Mouse (Mus musculus): ENCODE data around the gene Sftpa1.

The Sftpa1 gene

DNA sequence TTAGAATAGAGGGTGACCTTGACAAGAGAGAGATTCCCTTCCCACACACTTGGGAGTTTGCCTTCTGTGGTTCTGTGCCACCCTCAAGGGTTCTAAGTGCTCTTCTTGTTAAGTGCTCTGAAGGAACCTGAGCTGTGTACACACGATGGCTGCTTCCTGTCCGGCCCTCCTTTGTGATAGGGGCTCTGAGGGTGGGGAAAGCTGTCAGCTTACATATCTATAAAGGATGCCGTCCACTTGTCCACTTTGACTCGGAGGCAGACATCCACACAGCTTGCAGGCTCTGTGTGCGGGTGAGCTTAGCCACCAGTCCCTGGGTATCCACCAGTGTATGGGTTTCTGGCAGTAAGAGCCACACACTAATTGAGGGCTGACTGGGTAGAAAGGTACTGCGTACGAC lies at the start of gene Sftpa1:
Gene Sftpa1 (plus strand): TSS at position 243 of the 400 bp plus-strand sequence.
- DNase-seq (ENCODE audit: low spot score) = no peak

DNA sequence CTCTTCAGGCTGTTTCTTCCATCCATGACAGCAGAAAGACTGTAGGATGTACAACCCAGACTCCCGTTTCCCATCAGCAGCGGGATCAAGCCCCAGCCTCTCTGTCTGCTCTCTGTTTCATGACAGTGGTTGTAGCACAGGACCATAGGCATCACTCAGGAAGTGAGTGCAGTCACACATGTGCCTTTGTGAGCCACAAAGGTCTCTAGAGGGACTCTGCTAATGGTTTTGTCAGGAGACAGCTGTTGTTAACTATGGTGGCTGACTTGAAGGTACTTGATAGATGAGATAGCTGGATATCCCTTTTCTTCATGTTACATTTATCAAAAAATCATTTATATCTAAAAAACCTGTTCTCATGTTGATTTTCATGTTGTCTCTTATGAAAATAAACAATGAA lies 49.2 kb upstream of the Sftpa1 start:
- no peak for DNase-seq (ENCODE audit: low spot score)

DNA sequence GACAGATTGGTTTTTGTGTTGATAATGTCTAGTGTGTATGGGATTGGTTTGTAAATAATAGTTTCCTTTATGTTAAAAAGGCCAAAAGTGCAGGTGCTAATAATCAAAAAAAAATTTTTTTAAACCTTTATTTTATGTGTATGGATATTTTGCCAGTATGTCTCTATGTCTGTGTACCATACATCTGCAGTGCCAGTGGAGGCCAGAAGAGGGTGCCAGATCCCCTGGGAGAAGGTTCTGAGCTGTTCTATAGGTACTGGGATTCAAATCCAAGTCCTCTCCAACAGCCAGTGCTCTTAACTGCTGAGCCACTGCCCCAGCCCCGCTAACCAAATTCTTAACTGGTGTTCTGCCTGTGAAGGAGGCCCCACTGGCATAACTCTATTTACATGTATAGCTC lies 44.1 kb upstream of the Sftpa1 start:
- DNase-seq (ENCODE audit: low spot score) = peak; percentile 14

DNA sequence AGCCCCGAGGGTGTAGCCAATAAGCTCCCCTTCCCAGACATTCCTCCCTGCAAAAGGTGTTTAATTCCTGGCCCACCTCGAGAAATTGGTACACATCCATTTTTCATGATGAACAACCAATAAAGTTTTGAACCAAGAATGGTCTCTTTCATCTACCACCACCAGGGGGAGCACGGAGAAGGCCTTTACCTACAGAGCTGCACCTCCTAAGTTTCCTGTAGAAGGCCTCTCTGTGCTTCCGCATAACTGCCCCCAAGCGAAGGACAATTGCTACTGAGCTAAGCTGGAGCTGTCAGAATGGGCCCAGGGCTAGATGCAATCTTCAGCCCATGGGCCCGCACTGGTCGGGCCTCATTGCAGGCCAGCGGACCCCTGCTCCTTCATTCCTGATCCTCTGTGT lies 40.8 kb upstream of the Sftpa1 start:
- DNase-seq (ENCODE audit: low spot score) = peak; percentile 55

DNA sequence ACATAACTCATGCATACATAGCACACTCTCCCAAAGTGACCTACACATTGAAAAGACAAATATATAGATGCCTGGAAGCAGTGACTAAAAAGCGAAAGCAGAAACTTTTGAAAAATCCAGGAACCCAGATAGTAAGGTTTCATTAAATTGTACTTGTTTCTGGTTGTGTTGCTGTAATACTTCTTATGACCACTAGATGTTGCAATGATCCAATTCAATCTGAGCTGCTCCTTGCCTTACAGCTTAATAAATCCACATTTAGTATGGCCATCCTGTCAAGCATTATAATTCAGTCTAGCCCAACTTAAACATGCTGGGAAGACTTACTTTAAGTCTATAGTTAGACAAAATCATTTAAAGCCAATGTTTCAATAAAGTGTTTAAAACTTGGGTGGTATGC lies 37.5 kb upstream of the Sftpa1 start:
- DNase-seq (ENCODE audit: low spot score) = peak; percentile 30

DNA sequence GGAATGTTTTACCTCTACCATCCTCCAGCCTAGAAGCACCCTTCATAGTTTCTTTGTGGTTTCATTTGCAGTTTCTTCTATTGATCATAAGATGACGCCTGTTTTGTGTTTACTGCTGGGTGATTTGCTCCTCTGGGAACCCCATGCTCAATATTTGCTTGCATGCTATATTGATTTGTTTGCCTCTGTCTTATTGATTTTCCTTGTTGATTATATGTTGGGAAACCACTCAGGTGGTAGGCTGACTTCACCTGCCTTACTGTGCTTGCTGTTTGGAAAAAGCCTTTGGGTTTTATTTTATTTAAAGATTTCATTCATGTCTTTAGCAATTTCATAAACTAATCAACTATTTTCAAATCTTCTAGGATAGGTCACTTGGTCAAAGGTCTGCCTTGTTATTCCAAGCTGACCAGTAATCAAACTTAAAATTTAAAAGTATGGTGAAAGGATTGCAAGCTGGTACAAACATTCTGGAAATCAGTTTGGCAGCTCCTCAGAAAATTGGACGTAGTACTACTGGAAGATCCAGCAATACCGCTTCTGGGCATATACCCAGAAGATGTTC lies 35.2 kb upstream of the Sftpa1 start:
- DNase-seq (ENCODE audit: low spot score) = no peak

DNA sequence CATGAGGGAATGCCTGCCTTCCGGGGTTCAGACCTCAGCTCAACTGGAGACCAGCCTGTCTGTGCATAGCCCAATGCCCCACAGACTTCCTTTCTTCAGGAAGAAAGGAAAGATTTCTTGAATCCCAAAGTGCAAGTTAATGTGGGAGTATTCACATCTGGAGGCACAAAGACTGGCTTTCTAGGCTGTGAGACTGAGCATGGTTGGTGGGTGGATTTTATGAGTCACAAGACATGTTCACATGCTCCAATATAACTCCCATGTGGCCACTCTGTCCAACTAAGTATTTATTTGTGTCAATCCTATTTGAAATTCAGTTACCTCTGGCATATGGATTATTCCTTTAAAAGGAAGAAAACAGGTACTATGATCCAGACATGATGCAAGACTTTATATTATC lies 32.9 kb upstream of the Sftpa1 start:
- no peak for DNase-seq (ENCODE audit: low spot score)

DNA sequence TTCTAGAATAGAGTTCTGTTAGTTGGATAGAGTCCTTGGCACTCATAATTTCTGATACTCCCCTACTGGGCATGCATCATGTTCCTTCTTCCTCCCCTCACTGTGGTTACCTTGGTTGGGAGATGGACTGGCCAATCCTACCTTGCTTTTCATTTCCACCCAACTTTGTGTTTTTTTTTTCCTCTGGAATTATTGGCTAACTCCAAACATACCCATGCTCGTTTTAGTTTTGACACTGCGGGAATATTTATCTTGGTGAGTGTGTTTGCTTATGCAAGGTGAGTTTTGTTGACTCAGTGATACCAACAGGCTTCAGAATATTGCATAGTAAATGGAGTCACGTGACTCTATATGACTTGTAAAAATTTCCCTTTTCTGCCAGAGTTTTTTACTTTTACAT lies 30.9 kb upstream of the Sftpa1 start:
- DNase-seq (ENCODE audit: low spot score) = no peak

DNA sequence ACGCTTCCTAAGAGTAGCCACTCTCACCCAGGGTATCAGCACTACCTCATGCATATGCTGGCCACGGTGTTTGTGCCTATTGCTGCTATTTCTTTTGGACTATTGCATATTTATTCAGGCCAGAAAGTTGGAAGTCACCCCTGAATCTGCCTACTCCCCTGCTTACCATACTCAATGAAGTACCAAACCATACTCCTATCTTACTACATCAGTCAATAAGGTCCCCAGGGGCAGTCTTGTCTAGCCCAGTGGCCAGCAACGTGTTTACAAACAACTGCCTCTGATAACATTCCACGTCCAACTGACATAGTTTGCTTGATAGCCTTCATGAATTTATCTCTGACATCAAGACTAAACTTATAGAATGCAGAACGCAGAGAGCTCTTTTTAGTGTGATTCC lies 30.3 kb upstream of the Sftpa1 start:
- no peak for DNase-seq (ENCODE audit: low spot score)

DNA sequence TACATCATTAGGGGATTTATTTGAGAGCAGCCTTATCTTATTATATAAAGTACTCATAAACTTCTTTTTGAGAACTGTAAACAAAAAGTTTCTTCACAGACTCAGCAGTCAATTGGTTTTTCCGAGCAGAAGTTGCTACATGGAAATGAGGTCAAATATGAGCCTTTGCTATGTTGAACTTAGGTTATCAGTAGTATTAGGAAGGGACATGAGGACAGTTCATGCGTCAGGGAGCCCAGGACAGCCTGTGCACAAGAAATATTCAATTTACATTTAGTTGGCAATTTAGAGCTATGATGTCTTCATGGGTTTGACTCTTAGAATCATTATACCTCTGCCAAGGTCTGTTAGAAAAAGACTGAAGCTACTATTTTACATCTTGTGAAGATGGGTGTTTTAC lies 29.3 kb upstream of the Sftpa1 start:
- no peak for DNase-seq (ENCODE audit: low spot score)

DNA sequence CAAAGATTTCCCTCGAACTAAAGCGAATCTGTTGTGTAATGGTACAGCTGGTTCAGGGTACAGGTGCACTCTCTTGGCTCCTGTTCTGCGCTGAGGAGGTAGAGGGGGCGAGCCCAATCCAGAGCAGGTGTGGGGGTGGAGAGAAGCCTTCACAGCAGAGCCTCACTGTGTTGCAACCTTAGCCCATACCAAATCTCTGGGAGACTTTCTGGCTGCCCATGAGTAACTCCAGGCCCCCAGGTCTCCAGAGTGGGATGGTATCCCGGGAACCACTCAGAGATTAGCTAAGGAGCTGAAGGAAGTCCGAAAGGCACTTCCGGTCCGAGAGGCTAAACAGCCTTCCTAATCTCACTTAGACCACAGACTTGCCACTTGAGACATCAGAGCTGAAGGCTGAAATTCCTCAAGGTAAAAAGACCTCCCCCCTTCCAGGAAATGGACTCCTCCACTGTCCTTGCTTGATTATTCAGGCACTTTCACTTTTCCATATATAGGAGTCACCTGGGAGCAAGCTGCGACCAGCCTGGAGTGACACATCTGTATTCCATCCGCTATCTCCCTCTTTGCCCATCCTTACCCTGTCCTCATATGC lies 26.6 kb upstream of the Sftpa1 start, which contains the start of gene Mat1a:
Gene Mat1a (plus strand): TSS at position 183 of the 592 bp plus-strand sequence.
- no peak for DNase-seq (ENCODE audit: low spot score)

DNA sequence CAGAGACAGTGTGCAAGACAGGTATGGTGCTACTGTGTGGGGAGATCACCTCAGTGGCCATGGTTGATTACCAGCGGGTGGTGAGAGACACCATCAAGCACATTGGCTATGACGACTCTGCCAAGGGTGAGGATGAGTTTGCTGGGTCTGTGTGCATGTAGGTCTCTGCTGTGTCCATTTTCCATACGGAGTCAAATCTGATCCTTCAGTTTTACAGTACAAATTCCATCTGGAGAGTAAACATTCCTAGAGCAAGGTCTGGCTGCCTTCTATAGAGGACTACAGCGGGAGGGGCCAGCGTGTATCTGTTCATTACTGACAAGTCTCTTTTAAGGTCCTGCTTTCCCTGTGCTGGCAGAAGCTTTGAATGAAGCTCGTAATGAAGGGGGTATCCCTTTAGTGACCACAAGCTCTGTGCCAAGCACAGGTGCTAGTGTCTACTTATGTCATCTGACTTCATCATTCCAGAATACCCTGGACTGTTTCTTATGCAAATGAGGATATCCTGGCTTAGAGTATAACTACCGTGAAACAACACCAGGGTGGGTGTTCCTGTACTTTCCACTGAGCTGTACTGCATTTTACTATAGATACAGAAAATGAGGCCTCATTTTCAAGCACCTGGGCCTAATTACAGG lies 20.4 kb upstream of the Sftpa1 start:
- no peak for DNase-seq (ENCODE audit: low spot score)

DNA sequence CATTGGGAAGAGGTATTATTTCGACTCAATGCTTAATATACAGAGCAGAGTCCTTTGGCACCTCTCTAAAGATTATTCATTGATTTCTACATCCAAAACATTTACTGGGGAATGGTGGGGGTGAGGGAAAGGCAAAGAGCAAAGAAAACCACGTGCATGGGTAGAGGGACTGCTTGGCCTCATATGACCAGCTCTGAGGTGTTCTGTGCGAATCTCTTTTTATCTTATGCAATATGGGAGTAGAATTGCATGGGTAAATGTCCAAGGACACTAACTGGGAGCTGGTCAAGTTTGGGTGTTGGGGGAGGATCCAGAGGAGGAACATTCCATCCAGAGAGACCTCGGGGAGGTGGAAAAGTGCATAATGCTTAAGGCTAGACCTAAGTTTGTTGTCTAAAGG lies 18.6 kb upstream of the Sftpa1 start:
- DNase-seq (ENCODE audit: low spot score) = no peak

DNA sequence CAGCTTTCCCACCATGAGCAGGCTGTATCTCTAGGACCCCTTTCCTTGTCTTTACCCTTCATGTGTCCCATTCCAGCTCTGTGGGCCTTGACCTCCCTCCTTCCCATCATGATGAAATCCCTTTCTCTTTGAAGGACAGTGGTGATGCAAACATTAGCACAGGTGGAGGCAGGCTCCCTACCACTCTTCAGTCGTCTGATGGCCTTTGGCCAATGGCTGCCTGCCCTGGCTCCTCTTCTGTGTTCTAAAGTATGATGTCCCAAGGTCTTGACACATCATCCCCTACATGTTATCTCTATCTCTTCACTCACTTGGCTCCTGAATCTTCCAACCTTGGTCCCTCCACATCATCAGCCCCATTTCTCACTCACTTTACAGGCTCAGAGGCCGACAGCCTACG lies 15.3 kb upstream of the Sftpa1 start:
- DNase-seq (ENCODE audit: low spot score) = no peak

DNA sequence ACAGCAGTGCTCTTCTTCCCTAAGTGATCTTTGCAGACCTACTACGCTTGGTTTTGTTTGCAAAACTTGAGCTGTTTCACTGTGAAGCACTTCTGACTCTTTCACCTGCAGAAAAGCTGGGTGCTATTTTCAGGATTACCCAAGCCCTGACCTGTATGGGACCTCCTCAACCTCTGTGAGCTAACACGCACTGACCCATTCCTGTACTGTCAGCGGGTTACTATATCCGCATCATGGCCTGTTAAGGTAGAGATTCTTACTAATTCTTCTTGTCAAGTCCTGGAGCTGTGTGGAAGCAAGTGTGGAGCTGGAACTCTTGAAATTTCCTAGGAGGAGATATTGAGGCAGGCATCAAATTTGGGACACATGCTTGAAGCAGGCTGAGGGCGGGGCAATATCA lies 6.9 kb upstream of the Sftpa1 start:
- DNase-seq (ENCODE audit: low spot score) = no peak

DNA sequence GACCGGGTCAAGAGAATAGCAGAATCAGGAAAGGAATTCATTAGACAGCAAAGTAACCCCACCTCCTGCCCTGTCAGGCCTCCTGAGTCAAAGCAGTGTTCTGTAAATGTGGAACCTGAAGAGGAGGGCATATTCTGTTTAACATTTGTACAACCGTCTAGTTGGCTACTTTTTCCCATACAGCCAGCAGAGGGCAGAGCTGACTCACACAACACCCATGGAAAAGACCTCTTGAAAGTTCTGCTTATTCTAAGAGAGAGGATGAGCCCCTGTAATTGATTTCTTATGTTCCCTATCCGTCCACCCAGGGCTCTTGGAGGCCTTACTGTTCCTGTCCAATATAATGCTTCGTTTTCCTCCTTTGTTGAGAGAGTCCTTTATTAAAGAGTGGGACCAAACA lies 3.6 kb upstream of the Sftpa1 start:
- DNase-seq (ENCODE audit: low spot score) = peak; percentile 70

DNA sequence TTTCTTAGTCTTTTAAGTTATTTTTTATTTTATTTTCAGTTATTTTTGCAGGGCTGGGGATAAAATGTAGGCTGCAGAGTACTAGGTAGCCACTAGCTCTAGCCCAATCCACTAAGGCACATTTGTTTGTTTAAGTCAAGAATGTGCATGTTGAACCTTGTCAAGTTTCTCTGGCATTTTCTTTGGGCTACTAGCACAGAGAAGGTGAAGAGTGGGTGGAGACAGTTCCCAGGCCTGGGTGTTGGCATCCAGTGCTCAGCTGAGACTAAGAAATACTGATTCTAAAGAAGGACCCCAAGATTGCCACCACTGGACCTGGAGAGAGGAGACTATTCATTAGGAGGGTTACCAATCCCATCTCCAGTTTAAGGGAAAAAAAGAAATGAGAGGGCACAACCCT lies 5.4 kb downstream of the Sftpa1 start:
- DNase-seq (ENCODE audit: low spot score) = no peak

DNA sequence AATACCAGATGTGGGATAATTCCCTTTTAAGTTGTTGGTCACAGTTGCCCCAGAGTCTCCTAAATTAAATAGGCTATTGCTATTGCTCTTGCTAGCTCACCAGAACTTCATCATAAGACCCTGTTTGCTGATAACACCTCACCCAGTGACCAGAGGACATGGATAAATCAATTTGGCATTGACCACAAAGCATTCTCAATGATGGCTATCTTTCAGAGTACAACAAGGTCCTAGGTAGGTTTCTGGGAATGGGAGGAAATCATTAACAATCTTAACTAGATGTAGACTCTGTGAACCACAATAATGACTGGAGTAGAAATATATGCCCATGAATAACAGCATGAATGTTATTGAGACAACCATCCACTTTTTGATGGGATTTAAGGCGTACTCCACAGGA lies 9.1 kb downstream of the Sftpa1 start:
- DNase-seq (ENCODE audit: low spot score) = no peak

DNA sequence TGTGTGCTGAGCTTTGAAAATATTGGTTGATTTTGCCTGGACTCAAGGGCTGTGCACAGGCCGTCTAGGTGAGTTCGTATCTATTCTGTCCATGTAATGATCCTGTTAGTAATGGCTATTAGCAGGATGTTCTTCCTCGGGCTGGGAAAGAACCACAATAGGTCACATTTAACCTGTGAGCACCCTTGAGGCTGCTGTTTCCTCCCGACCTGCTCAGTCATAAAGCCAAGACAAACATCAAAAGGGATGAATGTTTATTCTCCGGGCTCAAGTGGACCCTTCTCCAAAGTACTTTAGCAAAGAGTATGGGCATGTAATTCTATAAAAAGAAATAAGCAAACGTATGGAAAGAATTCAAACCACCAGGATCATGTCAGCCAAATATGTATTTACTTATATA lies 14.5 kb downstream of the Sftpa1 start:
- no peak for DNase-seq (ENCODE audit: low spot score)

DNA sequence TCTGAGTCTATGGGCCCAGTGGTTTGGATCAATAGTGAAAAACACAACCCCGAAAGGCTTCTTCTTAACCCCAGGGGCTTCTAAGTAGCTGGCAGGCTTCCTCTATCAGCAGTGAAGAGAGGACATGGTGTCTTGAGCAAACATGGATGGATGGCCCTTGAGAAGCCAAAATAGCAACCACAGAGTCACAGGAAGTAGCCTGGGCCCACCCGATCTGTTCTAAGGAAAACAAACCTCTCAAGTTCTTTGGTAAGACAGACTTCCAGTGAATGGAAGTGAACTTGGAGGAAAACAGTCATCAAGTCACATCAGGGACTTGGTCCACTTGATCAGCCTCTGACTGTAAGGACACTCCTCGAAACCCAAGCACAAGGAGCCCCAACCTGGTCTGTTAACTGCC lies 15.3 kb downstream of the Sftpa1 start:
- DNase-seq (ENCODE audit: low spot score) = no peak

DNA sequence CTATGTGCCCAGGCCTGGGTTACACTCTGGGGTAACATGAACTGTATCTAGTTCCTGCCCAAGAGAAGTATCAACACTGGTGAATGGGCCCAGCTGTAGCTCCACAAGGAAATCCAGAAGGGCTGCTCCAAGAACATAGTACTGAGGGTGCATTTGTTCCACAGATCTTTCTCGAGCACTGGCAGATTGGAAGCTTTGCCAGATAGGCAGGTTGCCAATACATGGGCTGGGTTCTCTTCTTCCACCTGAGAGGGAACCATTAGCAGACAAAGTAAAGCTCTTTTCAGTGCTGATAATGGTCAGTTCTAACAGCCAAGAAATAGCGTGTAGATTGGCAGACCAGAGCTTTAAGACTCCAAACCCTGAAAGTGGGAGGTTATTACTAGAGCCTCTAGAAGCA lies 15.8 kb downstream of the Sftpa1 start:
- DNase-seq (ENCODE audit: low spot score) = no peak

DNA sequence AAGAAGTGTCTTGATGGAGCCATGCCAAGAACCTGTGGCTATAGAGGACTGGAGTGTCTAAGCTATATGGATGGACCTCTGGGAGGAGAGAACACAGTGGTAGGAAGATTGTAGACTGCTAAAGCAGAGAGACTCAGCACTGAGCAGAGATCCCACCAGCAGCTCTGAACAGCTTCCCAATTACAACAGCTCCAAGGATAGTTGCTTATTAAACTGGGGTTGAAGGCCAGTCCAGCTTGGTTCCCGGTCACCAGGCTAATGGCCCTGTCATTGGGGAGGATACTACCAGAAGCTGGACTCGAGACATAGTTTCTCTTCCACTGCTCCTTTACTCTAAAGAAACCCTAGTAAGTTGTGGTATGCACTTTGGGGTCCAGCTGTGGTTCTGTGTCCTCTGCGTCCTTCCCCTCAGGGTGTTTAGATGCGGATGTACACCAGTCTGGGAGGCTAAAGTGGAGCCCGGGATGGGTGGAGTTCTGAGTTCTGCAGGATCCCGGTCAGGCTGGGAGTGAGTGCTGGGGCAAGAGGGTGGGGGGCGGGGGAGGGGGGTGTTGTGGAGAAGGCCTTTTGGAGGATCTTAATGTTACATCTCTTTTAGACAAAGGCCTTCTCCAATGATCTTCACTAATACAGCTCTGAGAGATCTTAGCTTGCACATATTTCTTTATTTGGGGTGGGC lies 19.8 kb downstream of the Sftpa1 start, which contains the start of gene Mbl1:
Gene Mbl1 (plus strand): TSS at position 239 of the 679 bp plus-strand sequence.
- DNase-seq (ENCODE audit: low spot score) = no peak

DNA sequence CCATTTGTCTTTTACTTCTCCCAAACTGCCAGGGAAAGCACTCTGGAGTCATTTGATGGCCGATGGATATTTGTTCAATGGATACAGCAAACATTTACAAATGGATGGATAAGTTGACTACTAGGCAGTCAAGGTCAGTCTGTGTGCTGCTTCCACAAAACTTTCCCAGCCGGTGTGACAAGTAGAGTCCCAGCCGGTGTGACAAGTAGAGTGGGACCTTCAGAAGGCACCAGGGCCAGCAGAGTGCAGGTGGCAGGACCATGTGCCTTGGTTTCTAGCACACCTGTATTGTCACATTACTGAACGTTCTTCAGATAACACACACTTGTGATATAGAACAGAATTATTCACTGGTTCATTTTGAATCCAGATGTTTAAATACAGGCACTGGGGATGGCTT lies 28.5 kb downstream of the Sftpa1 start:
- DNase-seq (ENCODE audit: low spot score) = no peak

All from embryo, embryonic 10 days (tissue).